Mouse (Mus musculus) limb, embryonic 12.5 days (tissue): ENCODE measurements around the gene Sbno2. TPM values are rescaled to one million over a fixed set of nuclear protein-coding genes. Genes with fewer than 3 reads are reported as not detected.

Experiments used
- ATAC-seq: fragments of 200-750 bp; cut with Nextera tagmentation; 2 replicates; pipeline ENCODE4 v1.8.0; 2017; ENCODE audit warnings: low read depth, moderate TSS enrichment; ENCODE audit not compliant: insufficient number of reproducible peaks, insufficient read depth, low FRiP score, low TSS enrichment
- H3K27ac ChIP-seq: fragments of 300-500 bp; sonication (generic); 2 replicates; pipeline ENCODE4 v1.5.1; 2016; ENCODE audit warnings: mild to moderate bottlenecking, moderate library complexity
- H3K27me3 ChIP-seq: fragments of 300-500 bp; sonication (generic); 2 replicates; pipeline ENCODE4 v1.6.1; 2016; ENCODE audit warnings: mild to moderate bottlenecking, moderate library complexity
- H3K36me3 ChIP-seq: fragments of 300-500 bp; sonication (generic); 2 replicates; pipeline ENCODE4 v1.6.1; 2016; ENCODE audit warnings: mild to moderate bottlenecking, moderate library complexity
- H3K4me1 ChIP-seq: fragments of 300-500 bp; sonication (generic); replicated peaks from 2 replicates; pipeline ENCODE4 v1.6.1; 2016
- H3K4me2 ChIP-seq: fragments of 300-500 bp; sonication (generic); 2 replicates; pipeline ENCODE4 v1.6.1; 2016; ENCODE audit warnings: mild to moderate bottlenecking, moderate library complexity
- H3K4me3 ChIP-seq: fragments of 300-500 bp; sonication (generic); replicated peaks from 2 replicates; pipeline ENCODE4 v1.5.1; 2016; ENCODE audit warnings: mild to moderate bottlenecking
- H3K9ac ChIP-seq: fragments of 300-500 bp; sonication (generic); replicated peaks from 2 replicates; pipeline ENCODE4 v1.6.1; 2016; ENCODE audit warnings: mild to moderate bottlenecking, moderate library complexity
- H3K9me3 ChIP-seq: fragments of 300-500 bp; sonication (generic); 2 replicates; pipeline ENCODE4 v1.6.1; 2016; ENCODE audit warnings: mild to moderate bottlenecking, moderate library complexity
- WGBS: fragments of 180-500 bp; shearing (Covaris S2); methylation state at CpG from one replicate; pipeline ENCODE4 v1.1.7; 2016; 5-methylcytosine and 5-hydroxymethylcytosine counted together
- polyA plus RNA-seq: library from polyadenylated mRNA; unstranded; fragments of >200 nt; fragmentation: Nextera tagmentation; extraction: Ambion mirVana; gene quantifications from 2 replicates; pipeline ENCODE4 v1.2.1, GENCODE M21; 2016

Gene Sbno2
- polyA plus RNA-seq, 1 experiment from 2014 or later: 13.9 TPM

GRCm38 (mm10) chr10:80032799-80033480 lies 72.4 kb downstream of the Sbno2 start:
- peaks cover 2% of the 10 kb centered on the region for H3K4me1 ChIP-seq
- WGBS: 67% methylated on average over 5 of the region's 5 CpGs
- H3K27me3 ChIP-seq: no peaks in the 10 kb centered on the region
- no peak overlapping the region for H3K9ac ChIP-seq
- no peaks in the 10 kb centered on the region for H3K9me3 ChIP-seq
- H3K27ac ChIP-seq: peak overlapping the region; percentile 45
- H3K4me2 ChIP-seq: no peak overlapping the region
- no peak for ATAC-seq
- peaks cover 56% of the 10 kb centered on the region for H3K36me3 ChIP-seq
- no peak overlapping the region for H3K4me3 ChIP-seq

GRCm38 (mm10) chr10:80030736-80031135 lies 74.6 kb downstream of the Sbno2 start:
- no peak for ATAC-seq
- no peaks in the 10 kb centered on the region for H3K9me3 ChIP-seq
- WGBS: 85% methylated on average over 17 of the region's 17 CpGs
- H3K4me2 ChIP-seq: no peak overlapping the region
- no peak overlapping the region for H3K27ac ChIP-seq
- no peaks in the 10 kb centered on the region for H3K27me3 ChIP-seq
- H3K4me1 ChIP-seq: no peaks in the 10 kb centered on the region
- no peak overlapping the region for H3K4me3 ChIP-seq
- H3K36me3 ChIP-seq: peaks cover 49% of the 10 kb centered on the region
- no peak overlapping the region; the same call in 1 of the 2 replicates for H3K9ac ChIP-seq

GRCm38 (mm10) chr10:80030191-80030590 lies 75.2 kb downstream of the Sbno2 start:
- Histone ChIP-seq H3K27me3 (no peaks in the 10 kb centered on the region), H3K4me3 (no peak overlapping the region), H3K4me2 (no peak overlapping the region), H3K9me3 (no peaks in the 10 kb centered on the region), H3K27ac (no peak overlapping the region), H3K36me3 (peaks cover 44% of the 10 kb centered on the region), H3K4me1 (no peaks in the 10 kb centered on the region), H3K9ac (no peak overlapping the region; the same call in 1 of the 2 replicates)
- no peak for ATAC-seq
- 89% methylated on average over 9 of the region's 9 CpGs for WGBS

GRCm38 (mm10) chr10:80028521-80028846 lies 76.9 kb downstream of the Sbno2 start:
- Histone ChIP-seq H3K4me3 (no peak overlapping the region), H3K36me3 (peaks cover 35% of the 10 kb centered on the region; the same call in 1 of the 2 replicates), H3K9ac (no peak overlapping the region), H3K27me3 (no peaks in the 10 kb centered on the region), H3K4me1 (no peaks in the 10 kb centered on the region), H3K4me2 (no peak overlapping the region), H3K27ac (no peak overlapping the region), H3K9me3 (no peaks in the 10 kb centered on the region)
- 95% methylated on average over 13 of the region's 13 CpGs for WGBS
- ATAC-seq: no peak

- Histone ChIP-seq H3K9me3 (no peaks in the 10 kb centered on the region), H3K27ac (no peak overlapping the region), H3K36me3 (peaks cover 37% of the 10 kb centered on the region; the same call in 1 of the 2 replicates), H3K9ac (no peak overlapping the region; the same call in 1 of the 2 replicates), H3K27me3 (no peaks in the 10 kb centered on the region), H3K4me1 (no peaks in the 10 kb centered on the region), H3K4me2 (no peak overlapping the region), H3K4me3 (no peak overlapping the region)
- 70% methylated on average over 20 of the region's 20 CpGs for WGBS
- ATAC-seq: no peak
Measured at GRCm38 (mm10) chr10:80027681-80028520, 77.5 kb downstream of the Sbno2 start.

- 60% methylated on average over 12 of the region's 12 CpGs for WGBS
Measured at GRCm38 (mm10) chr10:80025889-80026288, 79.5 kb downstream of the Sbno2 start.

GRCm38 (mm10) chr10:80025463-80025862 lies 79.9 kb downstream of the Sbno2 start:
- Histone ChIP-seq H3K9me3 (no peaks in the 10 kb centered on the region), H3K27me3 (no peaks in the 10 kb centered on the region), H3K36me3 (peaks cover 41% of the 10 kb centered on the region; the same call in 1 of the 2 replicates), H3K4me1 (0 out of 2 replicates have a peak, but pooled peaks cover 3% of the 10 kb centered on the region), H3K9ac (no peak overlapping the region), H3K4me3 (no peak overlapping the region), H3K4me2 (no peak overlapping the region), H3K27ac (no peak overlapping the region)
- WGBS: 74% methylated on average over 10 of the region's 10 CpGs
- no peak for ATAC-seq

More at GRCm38 (mm10) chr10:80025889-80026288, 79.5 kb downstream of the Sbno2 start:
- H3K9ac ChIP-seq: no peak overlapping the region
- H3K4me3 ChIP-seq: no peak overlapping the region
- no peak for ATAC-seq
- no peaks in the 10 kb centered on the region for H3K4me1 ChIP-seq
- H3K4me2 ChIP-seq: no peak overlapping the region
- no peaks in the 10 kb centered on the region for H3K27me3 ChIP-seq
- peaks cover 45% of the 10 kb centered on the region; the same call in 1 of the 2 replicates for H3K36me3 ChIP-seq
- no peak overlapping the region for H3K27ac ChIP-seq
- H3K9me3 ChIP-seq: no peaks in the 10 kb centered on the region

- 0 out of 2 replicates have a peak, but pooled peaks cover 6% of the 10 kb centered on the region for H3K4me1 ChIP-seq
- 59% methylated on average over 4 of the region's 4 CpGs for WGBS
- H3K27me3 ChIP-seq: no peaks in the 10 kb centered on the region
- no peak for ATAC-seq
- H3K9me3 ChIP-seq: no peaks in the 10 kb centered on the region
- H3K4me3 ChIP-seq: no peak overlapping the region
- H3K9ac ChIP-seq: no peak overlapping the region
- no peak overlapping the region for H3K4me2 ChIP-seq
- peaks cover 37% of the 10 kb centered on the region; the same call in 1 of the 2 replicates for H3K36me3 ChIP-seq
- H3K27ac ChIP-seq: no peak overlapping the region
Measured at GRCm38 (mm10) chr10:80025044-80025347, 80.4 kb downstream of the Sbno2 start.

- peaks cover 37% of the 10 kb centered on the region; the same call in 1 of the 2 replicates for H3K36me3 ChIP-seq
- 79% methylated on average over 15 of the region's 15 CpGs for WGBS
- ATAC-seq: no peak
- H3K4me2 ChIP-seq: no peak overlapping the region
- H3K9ac ChIP-seq: no peak overlapping the region; the same call in 1 of the 2 replicates
- no peaks in the 10 kb centered on the region for H3K9me3 ChIP-seq
- H3K27ac ChIP-seq: 0 out of 2 replicates have a peak overlapping the region, but pooled peaks have one; percentile 41
- no peak overlapping the region for H3K4me3 ChIP-seq
- H3K4me1 ChIP-seq: peaks cover 11% of the 10 kb centered on the region
- no peaks in the 10 kb centered on the region for H3K27me3 ChIP-seq
Measured at GRCm38 (mm10) chr10:80024229-80025043, 80.9 kb downstream of the Sbno2 start.

- Histone ChIP-seq H3K9me3 (no peaks in the 10 kb centered on the region), H3K4me3 (no peak overlapping the region), H3K4me1 (peaks cover 18% of the 10 kb centered on the region), H3K4me2 (no peak overlapping the region), H3K27me3 (0 out of 2 replicates have a peak, but pooled peaks cover 2% of the 10 kb centered on the region), H3K36me3 (peaks cover 30% of the 10 kb centered on the region; the same call in 1 of the 2 replicates), H3K9ac (no peak overlapping the region), H3K27ac (no peak overlapping the region)
- ATAC-seq: no peak
- WGBS: 93% methylated on average over 5 of the region's 5 CpGs
Measured at GRCm38 (mm10) chr10:80023758-80024157, 81.6 kb downstream of the Sbno2 start.

- Histone ChIP-seq H3K4me3 (no peak overlapping the region), H3K9ac (no peak overlapping the region), H3K9me3 (no peaks in the 10 kb centered on the region), H3K4me1 (peaks cover 21% of the 10 kb centered on the region), H3K27me3 (peaks cover 6% of the 10 kb centered on the region), H3K27ac (no peak overlapping the region), H3K36me3 (peaks cover 28% of the 10 kb centered on the region; the same call in 1 of the 2 replicates), H3K4me2 (no peak overlapping the region)
- no peak for ATAC-seq
- 95% methylated on average over 8 of the region's 8 CpGs for WGBS
Measured at GRCm38 (mm10) chr10:80022806-80023205, 82.6 kb downstream of the Sbno2 start.
